In genomic region chr5:76657245-76658083, GRCm38 (mm10) we compare ENCODE assay signal across 8 mouse cellular contexts. TPM values are rescaled to one million over a fixed set of nuclear protein-coding genes. Genes with fewer than 3 reads are reported as not detected.
DNase-seq lines count a peak whose midpoint lies in the region; ATAC-seq and TF ChIP-seq lines count a peak whose summit lies in the region.

No protein-coding gene starts in this region.

- H3K9me3 ChIP-seq in intestine, postnatal 0 days (ENCODE audit: control insufficient read depth) = no peaks in the 10 kb centered on the region
- H3K9me3 ChIP-seq in limb, embryonic 14.5 days (ENCODE audit: control insufficient read depth, low read length) = no peaks in the 10 kb centered on the region
- no peaks in the 10 kb centered on the region for H3K9me3 ChIP-seq in midbrain, embryonic 14.5 days (ENCODE audit: control insufficient read depth, low read length)

- TF ChIP-seq POLR2A in limb, embryonic 14.5 days (IDR thresholded peaks at IDR 0.05; ENCODE audit: borderline replicate concordance, extremely low read depth, insufficient read depth, insufficient read length) = 0 out of 2 replicates have a peak, but pooled peaks have one; percentile 24

- H3K4me3 ChIP-seq in intestine, postnatal 0 days (ENCODE audit: low read depth, low read length) = peak overlapping the region; percentile 81
- H3K4me3 ChIP-seq in limb, embryonic 14.5 days (replicated peaks; ENCODE audit: low read length) = peak overlapping the region; percentile 78
- peak overlapping the region; percentile 88 for H3K4me3 ChIP-seq in midbrain, embryonic 14.5 days (replicated peaks; ENCODE audit: low read depth, low read length)

- H3K36me3 ChIP-seq in intestine, postnatal 0 days (ENCODE audit: control insufficient read depth, insufficient read depth) = no peaks in the 10 kb centered on the region
- no peaks in the 10 kb centered on the region for H3K36me3 ChIP-seq in limb, embryonic 14.5 days (ENCODE audit: control insufficient read depth, insufficient read depth, low read length)
- H3K36me3 ChIP-seq in midbrain, embryonic 14.5 days (ENCODE audit: control insufficient read depth, insufficient read depth, low read length) = no peaks in the 10 kb centered on the region

- ATAC-seq in common myeloid progenitor, adult 5-6 weeks (replicated peaks; ENCODE audit: low read depth, poor library complexity, severe bottlenecking) = peak; percentile 42
- ATAC-seq in intestine, postnatal 0 days = peak; percentile 87
- ATAC-seq in limb, embryonic 14.5 days (ENCODE audit: low FRiP score, low read depth) = peak; percentile 90
- ATAC-seq in midbrain, embryonic 14.5 days (ENCODE audit: low FRiP score, low TSS enrichment) = peak; percentile 93

- H3K4me1 ChIP-seq in intestine, postnatal 0 days (replicated peaks; ENCODE audit: control insufficient read depth, insufficient read depth, low read length) = no peaks in the 10 kb centered on the region
- peaks cover 8% of the 10 kb centered on the region for H3K4me1 ChIP-seq in limb, embryonic 14.5 days (ENCODE audit: control insufficient read depth, insufficient read depth, low read length)
- H3K4me1 ChIP-seq in midbrain, embryonic 14.5 days (ENCODE audit: control insufficient read depth, insufficient read depth, low read length) = peaks cover 23% of the 10 kb centered on the region; the same call in 1 of the 2 replicates

- H3K27ac ChIP-seq in intestine, postnatal 0 days (ENCODE audit: low read depth, low read length) = peak overlapping the region; percentile 41
- H3K27ac ChIP-seq in limb, embryonic 14.5 days (replicated peaks; ENCODE audit: low read depth, low read length) = peak overlapping the region; percentile 83
- H3K27ac ChIP-seq in midbrain, embryonic 14.5 days (replicated peaks; ENCODE audit: low read depth, low read length) = peak overlapping the region; percentile 99

- peak overlapping the region; percentile 78 for H3K9ac ChIP-seq in intestine, postnatal 0 days (ENCODE audit: low read depth, low read length)
- H3K9ac ChIP-seq in limb, embryonic 14.5 days (ENCODE audit: low read depth, low read length, severe bottlenecking) = peak overlapping the region; percentile 90
- peak overlapping the region; percentile 99 for H3K9ac ChIP-seq in midbrain, embryonic 14.5 days (replicated peaks; ENCODE audit: low read length)

- 1% methylated on average over 70 of the region's 80 CpGs for WGBS in intestine, postnatal 0 days
- 2% methylated on average over 69 of the region's 80 CpGs for WGBS in limb, embryonic 14.5 days
- WGBS in midbrain, embryonic 14.5 days = under 1% methylated on average over 80 of the region's 80 CpGs

- DNase-seq in spleen, adult 12 weeks (ENCODE audit: low spot score) = peak; percentile 67
- no peak for DNase-seq in spleen, adult 18-20 months
- DNase-seq in gastrocnemius, adult 18-20 months (ENCODE audit: low spot score) = peak; percentile 12
- peak; percentile 65 for DNase-seq in limb, embryonic 14.5 days (ENCODE audit: low spot score)
- DNase-seq in midbrain, embryonic 14.5 days = peak; percentile 93
- peak; percentile 38 to 54 for DNase-seq in spleen, postnatal 14 days (ENCODE audit: low spot score in 2 of 2)

- TF ChIP-seq CTCF in intestine, postnatal 0 days (IDR thresholded peaks at IDR 0.05; ENCODE audit: low read depth) = peak; percentile 72

- no peaks in the 10 kb centered on the region for H3K27me3 ChIP-seq in intestine, postnatal 0 days (replicated peaks; ENCODE audit: control insufficient read depth, insufficient read depth, low read length)
- H3K27me3 ChIP-seq in limb, embryonic 14.5 days (ENCODE audit: control insufficient read depth, insufficient read depth, low read length) = no peaks in the 10 kb centered on the region
- no peaks in the 10 kb centered on the region for H3K27me3 ChIP-seq in midbrain, embryonic 14.5 days (ENCODE audit: control insufficient read depth, insufficient read depth, low read length)

- H3K4me2 ChIP-seq in intestine, postnatal 0 days (replicated peaks; ENCODE audit: low read depth) = peak overlapping the region; percentile 99
- H3K4me2 ChIP-seq in limb, embryonic 14.5 days (replicated peaks; ENCODE audit: low read depth, low read length, severe bottlenecking) = peak overlapping the region; percentile 96
- peak overlapping the region; percentile 86 for H3K4me2 ChIP-seq in midbrain, embryonic 14.5 days (ENCODE audit: low read length)

RNA-seq across cellular contexts. Expression of gene C530008M17Rik, which starts 1.2 kb away (rescaled TPM):
- 6.8 and 10.1 TPM in 2 replicates for total RNA-seq in common myeloid progenitor, adult 5-6 weeks (2017)
- 1 to 10 TPM; 2.8 TPM for total RNA-seq in gastrocnemius, adult 18-20 months (2021)
- polyA plus RNA-seq in intestine, postnatal 0 days (2015; fragmentation: Nextera tagmentation; extraction: Ambion mirVana) = 15.3 and 18.1 TPM in 2 replicates
- polyA plus RNA-seq in limb, embryonic 14.5 days (2012; rRNA removed) = 24.0 and 26.5 TPM in 2 replicates
- 12.6 and 15.1 TPM in 2 replicates for polyA plus RNA-seq in limb, embryonic 14.5 days (2014; fragmentation: Nextera tagmentation; extraction: Ambion mirVana)
- 52.1 and 60.0 TPM in 2 replicates for polyA plus RNA-seq in midbrain, embryonic 14.5 days (2014; fragmentation: Nextera tagmentation; extraction: Ambion mirVana)

Comparison
In these comparisons a context has a peak if more than half of its experiments do, and no peak if none do; other contexts are left out.
1. DNase-seq: peak in spleen, adult 12 weeks (single experiment), gastrocnemius, adult 18-20 months (single experiment), limb, embryonic 14.5 days (single experiment), midbrain, embryonic 14.5 days (single experiment) and spleen, postnatal 14 days (2 of 2); none in spleen, adult 18-20 months (0 of 2).
2. ATAC-seq: peak in every context shown above with its lines; median percentile 93 in midbrain, embryonic 14.5 days; 90 in limb, embryonic 14.5 days; 87 in intestine, postnatal 0 days; 42 in common myeloid progenitor, adult 5-6 weeks.
3. H3K27ac ChIP-seq: peak in every context shown above with its lines; median percentile 99 in midbrain, embryonic 14.5 days; 83 in limb, embryonic 14.5 days; 41 in intestine, postnatal 0 days.
4. Peak in every context shown above with its lines, with median percentiles within 50 percentile points of each other: H3K4me2 ChIP-seq, H3K4me3 ChIP-seq and H3K9ac ChIP-seq.